19 mouse cellular contexts compared by ENCODE assay signal in genomic region chr14:33036811-33037210, GRCm38 (mm10). TPM values are rescaled to one million over a fixed set of nuclear protein-coding genes. Genes with fewer than 3 reads are reported as not detected.
DNase-seq lines count a peak whose midpoint lies in the region; ATAC-seq and TF ChIP-seq lines count a peak whose summit lies in the region.
"Had no signal": no experiment of that assay in that cellular context is flagged by ENCODE, and none has a peak within 500 bp of the region (broad histone marks: within the 10 kb centered on the region; RNA-seq: fewer than 3 reads in every experiment).

No protein-coding gene starts in this region.

- no peaks in the 10 kb centered on the region for H3K27me3 ChIP-seq in hindbrain, embryonic 11.5 days (ENCODE audit: control insufficient read depth, insufficient read depth, low read length)
- no peaks in the 10 kb centered on the region for H3K27me3 ChIP-seq in hindbrain, embryonic 13.5 days
- no peaks in the 10 kb centered on the region for H3K27me3 ChIP-seq in lung, postnatal 0 days (replicated peaks; ENCODE audit: insufficient read depth, low read length)
- H3K27me3 ChIP-seq in embryonic facial prominence, embryonic 11.5 days (ENCODE audit: control insufficient read depth, insufficient read depth, low read length), result no peaks in the 10 kb centered on the region
- H3K27me3 ChIP-seq: embryonic facial prominence, embryonic 15.5 days; liver, embryonic 15.5 days; midbrain, embryonic 13.5 days; stomach, embryonic 15.5 days had no signal

- H3K4me1 ChIP-seq in hindbrain, embryonic 11.5 days (replicated peaks; ENCODE audit: control insufficient read depth, insufficient read depth, low read length), result no peaks in the 10 kb centered on the region
- H3K4me1 ChIP-seq in hindbrain, embryonic 13.5 days (replicated peaks), result peaks cover 10% of the 10 kb centered on the region; the same call in 1 of the 2 replicates
- H3K4me1 ChIP-seq in lung, postnatal 0 days (ENCODE audit: insufficient read depth, low read depth, low read length), result no peaks in the 10 kb centered on the region
- H3K4me1 ChIP-seq in embryonic facial prominence, embryonic 11.5 days (ENCODE audit: control insufficient read depth, insufficient read depth, low read length), result no peaks in the 10 kb centered on the region
- H3K4me1 ChIP-seq: embryonic facial prominence, embryonic 15.5 days; liver, embryonic 15.5 days; stomach, embryonic 15.5 days had no signal

- ATAC-seq in hindbrain, embryonic 11.5 days (ENCODE audit: low FRiP score), result no peak
- no peak for ATAC-seq in hindbrain, embryonic 13.5 days (ENCODE audit: low FRiP score)
- ATAC-seq in lung, postnatal 0 days, result no peak
- ATAC-seq in embryonic facial prominence, embryonic 11.5 days (replicated peaks; ENCODE audit: insufficient number of reproducible peaks, low FRiP score, low TSS enrichment, low read depth), result no peak
- ATAC-seq: midbrain, embryonic 13.5 days had no signal

- no peak overlapping the region for H3K4me3 ChIP-seq in hindbrain, embryonic 11.5 days (ENCODE audit: low read depth, low read length)
- no peak overlapping the region for H3K4me3 ChIP-seq in hindbrain, embryonic 13.5 days
- no peak overlapping the region for H3K4me3 ChIP-seq in lung, postnatal 0 days (ENCODE audit: low read depth, low read length)
- H3K4me3 ChIP-seq in embryonic facial prominence, embryonic 11.5 days (ENCODE audit: low read depth, low read length), result no peak overlapping the region
- H3K4me3 ChIP-seq: embryonic facial prominence, embryonic 15.5 days; forebrain, embryonic 10.5 days; gastrocnemius, adult 2 months; limb, embryonic 13.5 days; liver, embryonic 15.5 days; midbrain, embryonic 13.5 days; stomach, embryonic 15.5 days had no signal

- H3K4me2 ChIP-seq in hindbrain, embryonic 11.5 days (replicated peaks; ENCODE audit: low read depth, low read length), result no peak overlapping the region
- no peak overlapping the region for H3K4me2 ChIP-seq in hindbrain, embryonic 13.5 days
- no peak overlapping the region for H3K4me2 ChIP-seq in lung, postnatal 0 days (replicated peaks; ENCODE audit: low read depth, low read length)
- H3K4me2 ChIP-seq in embryonic facial prominence, embryonic 11.5 days (ENCODE audit: low read depth, low read length), result no peak overlapping the region
- H3K4me2 ChIP-seq: embryonic facial prominence, embryonic 15.5 days; limb, embryonic 13.5 days; liver, embryonic 15.5 days; midbrain, embryonic 13.5 days; stomach, embryonic 15.5 days had no signal

- peak; percentile 7 for DNase-seq in hindbrain, embryonic 11.5 days (ENCODE audit: low spot score)
- no peak for DNase-seq in lung, postnatal 0 days (ENCODE audit: low spot score)
- DNase-seq in lung, postnatal 4 days, result no peak
- peak; percentile 22 for DNase-seq in R1 (ENCODE audit: low read depth, low spot score)
- peak; percentile 14 for DNase-seq in embryonic facial prominence, embryonic 11.5 days (ENCODE audit: low spot score)
- no peak for DNase-seq in retina, embryonic 14.5 days (ENCODE audit: low spot score)
- DNase-seq: cerebellum, postnatal 10 days; gastrocnemius, adult 2 months; layer of hippocampus, adult 9-11 months had no signal

- no peaks in the 10 kb centered on the region for H3K9me3 ChIP-seq in hindbrain, embryonic 11.5 days (ENCODE audit: control insufficient read depth, low read length)
- H3K9me3 ChIP-seq in hindbrain, embryonic 13.5 days, result no peaks in the 10 kb centered on the region
- H3K9me3 ChIP-seq in lung, postnatal 0 days (ENCODE audit: low read length), result no peaks in the 10 kb centered on the region
- H3K9me3 ChIP-seq in embryonic facial prominence, embryonic 11.5 days (replicated peaks; ENCODE audit: control insufficient read depth, low read length), result no peaks in the 10 kb centered on the region
- H3K9me3 ChIP-seq: embryonic facial prominence, embryonic 15.5 days; forebrain, embryonic 10.5 days; limb, embryonic 13.5 days; liver, embryonic 15.5 days; midbrain, embryonic 13.5 days; stomach, embryonic 15.5 days had no signal

- no peak overlapping the region for H3K9ac ChIP-seq in hindbrain, embryonic 11.5 days (ENCODE audit: low read depth, low read length)
- no peak overlapping the region for H3K9ac ChIP-seq in hindbrain, embryonic 13.5 days
- no peak overlapping the region for H3K9ac ChIP-seq in lung, postnatal 0 days (replicated peaks; ENCODE audit: low read depth)
- H3K9ac ChIP-seq in embryonic facial prominence, embryonic 11.5 days (replicated peaks; ENCODE audit: low read length), result no peak overlapping the region
- H3K9ac ChIP-seq: embryonic facial prominence, embryonic 15.5 days; limb, embryonic 13.5 days; liver, embryonic 15.5 days; midbrain, embryonic 13.5 days; stomach, embryonic 15.5 days had no signal

- no peaks in the 10 kb centered on the region for H3K36me3 ChIP-seq in hindbrain, embryonic 11.5 days (ENCODE audit: control insufficient read depth, insufficient read depth, low read length)
- no peaks in the 10 kb centered on the region for H3K36me3 ChIP-seq in hindbrain, embryonic 13.5 days
- no peaks in the 10 kb centered on the region for H3K36me3 ChIP-seq in lung, postnatal 0 days (ENCODE audit: insufficient read depth, low read length)
- no peaks in the 10 kb centered on the region for H3K36me3 ChIP-seq in embryonic facial prominence, embryonic 11.5 days (replicated peaks; ENCODE audit: control insufficient read depth, insufficient read depth, low read depth, low read length)
- H3K36me3 ChIP-seq: embryonic facial prominence, embryonic 15.5 days; forebrain, embryonic 10.5 days; limb, embryonic 13.5 days; liver, embryonic 15.5 days; midbrain, embryonic 13.5 days; stomach, embryonic 15.5 days had no signal

- TF ChIP-seq CTCF in lung, postnatal 0 days (IDR thresholded peaks at IDR 0.05), result 0 out of 2 replicates have a peak, but pooled peaks have one; percentile 23

- 43% methylated on average over 3 of the region's 3 CpGs for WGBS in hindbrain, embryonic 11.5 days
- 41% methylated on average over 3 of the region's 3 CpGs for whole genome bisulfite sequencing in hindbrain, embryonic 13.5 days
- 24% methylated on average over 3 of the region's 3 CpGs for WGBS in lung, postnatal 0 days
- 37% methylated on average over 3 of the region's 3 CpGs for WGBS in embryonic facial prominence, embryonic 11.5 days

- no peak for TF ChIP-seq EP300 in lung, postnatal 0 days (IDR thresholded peaks at IDR 0.05)

- H3K27ac ChIP-seq in hindbrain, embryonic 11.5 days (ENCODE audit: low read depth, low read length), result no peak overlapping the region
- no peak overlapping the region for H3K27ac ChIP-seq in hindbrain, embryonic 13.5 days
- no peak overlapping the region for H3K27ac ChIP-seq in lung, postnatal 0 days (ENCODE audit: low read length)
- H3K27ac ChIP-seq in embryonic facial prominence, embryonic 11.5 days (replicated peaks; ENCODE audit: low read depth, low read length), result no peak overlapping the region
- H3K27ac ChIP-seq: embryonic facial prominence, embryonic 15.5 days; forebrain, embryonic 10.5 days; gastrocnemius, adult 2 months; limb, embryonic 13.5 days; liver, embryonic 15.5 days; macrophage; midbrain, embryonic 13.5 days; stomach, embryonic 15.5 days had no signal

RNA-seq across cellular contexts. Expression of gene Lrrc18, which starts 45.6 kb away (rescaled TPM):
- polyA plus RNA-seq in hindbrain, embryonic 11.5 days (2014; fragmentation: Nextera tagmentation; extraction: Ambion mirVana), result 0.36 and 0.86 TPM in 2 replicates
- 0.09 and 0.52 TPM in 2 replicates for polyA plus RNA-seq in hindbrain, embryonic 13.5 days (2015; fragmentation: Nextera tagmentation; extraction: Ambion mirVana)
- 1.4 and 2.0 TPM in 2 replicates for polyA plus RNA-seq in lung, postnatal 0 days (2015; fragmentation: Nextera tagmentation; extraction: Ambion mirVana)
- 0.26 and 0.88 TPM in 2 replicates for polyA plus RNA-seq in embryonic facial prominence, embryonic 11.5 days (2014; fragmentation: Nextera tagmentation; extraction: Ambion mirVana)
- polyA plus RNA-seq: C2C12; macrophage; spleen, adult 2 months had no signal

Comparison
In these comparisons a context has a peak if more than half of its experiments do, and no peak if none do; other contexts are left out.
1. DNase-seq: peak in hindbrain, embryonic 11.5 days (single experiment), R1 (single experiment) and embryonic facial prominence, embryonic 11.5 days (single experiment); none in lung, postnatal 0 days (single experiment), lung, postnatal 4 days (0 of 2) and retina, embryonic 14.5 days (single experiment).